Mouse (Mus musculus) macrophage (primary cell): ENCODE results near the gene Ovca2. TPM values are rescaled to one million over a fixed set of nuclear protein-coding genes. Genes with fewer than 3 reads are reported as not detected.
A peak's percentile ranks its signal among the peaks of the same experiment; 100 is the strongest.

Experiments used
- H3K27ac ChIP-seq: fragments of 350-480 bp; formaldehyde crosslinking; 2 replicates; pipeline ENCODE4 v1.9.0; 2021
- H3K36me3 ChIP-seq: fragments of 350-480 bp; formaldehyde crosslinking; 2 replicates; pipeline ENCODE4 v1.9.0; 2021; ENCODE audit errors: inconsistent target
- H3K4me3 ChIP-seq: fragments of 350-480 bp; formaldehyde crosslinking; 2 replicates; pipeline ENCODE4 v1.9.0; 2021; ENCODE audit errors: inconsistent target
- H3K79me2 ChIP-seq: fragments of 350-480 bp; formaldehyde crosslinking; 2 replicates; pipeline ENCODE4 v1.9.0; 2021; ENCODE audit errors: inconsistent target
- WGBS: methylation state at CpG from one replicate; pipeline ENCODE4 v1.1.7; 2026; ENCODE audit warnings: inconsistent platforms; ENCODE audit not compliant: missing documents; 5-methylcytosine and 5-hydroxymethylcytosine counted together
- polyA plus RNA-seq: library from polyadenylated mRNA; stranded (reverse); fragments of 250-400 nt; gene quantifications from 3 replicates; pipeline ENCODE4 v1.2.4, GENCODE M21; 2018; ENCODE audit warnings: inconsistent platforms
- total RNA-seq, 78 experiments: library from RNA; depleted of rRNA; stranded (reverse); fragments of 250-400 nt; gene quantifications; 1 replicate in 9 of 78; 2 replicates in 24 of 78; 3 replicates in 43 of 78; 4 replicates in 2 of 78; pipeline ENCODE4 v1.2.4; 2018; ENCODE audit warnings: inconsistent platforms in 56 of 78

Gene Ovca2
- total RNA-seq (2018; cell fraction: chromatin; rRNA removed): 10 to 100 TPM in 16 of 26 experiments, 1 to 10 TPM in 10; 6.4 to 24.7 (median 12.3) TPM
- 10 to 100 TPM in 25 of 26 experiments, 1 to 10 TPM in 1; 9.6 to 17.6 (median 15.0) TPM for total RNA-seq (2018; cell fraction: cytosol; rRNA removed)
- 10 to 100 TPM in 19 of 26 experiments, 1 to 10 TPM in 7; 7.6 to 24.2 (median 11.8) TPM for total RNA-seq (2018; cell fraction: nucleus; rRNA removed)
- polyA plus RNA-seq: 11.7 to 19.4 TPM (median 13.3 TPM) in 3 replicates

GRCm38 (mm10) chr11:75178672-75179208, at the start of gene Ovca2:
Ovca2 (minus strand) TSS chr11:75178835.
- Histone ChIP-seq H3K4me3 (peak within 1 kb of the TSS; percentile 86), H3K79me2 (peaks cover 11% of the 10 kb centered on the region; the same call in 1 of the 2 replicates), H3K27ac (peak within 1 kb of the TSS; percentile 40), H3K36me3 (peaks cover 9% of the 10 kb centered on the region; the same call in 1 of the 2 replicates)
- 0% methylated on average over 33 of the region's 33 CpGs for WGBS

- 15% methylated on average over 3 of the region's 3 CpGs for WGBS
- no peaks in the 10 kb centered on the region for H3K36me3 ChIP-seq
- H3K4me3 ChIP-seq: no peak overlapping the region
- H3K79me2 ChIP-seq: no peaks in the 10 kb centered on the region
- no peak overlapping the region for H3K27ac ChIP-seq
Observed at GRCm38 (mm10) chr11:75227632-75228031, 49.0 kb upstream of the Ovca2 start.

GRCm38 (mm10) chr11:75224835-75225234, 46.2 kb upstream of the Ovca2 start:
- 90% methylated on average over 4 of the region's 4 CpGs for WGBS
- no peak overlapping the region for H3K4me3 ChIP-seq
- H3K36me3 ChIP-seq: no peaks in the 10 kb centered on the region
- no peak overlapping the region for H3K27ac ChIP-seq
- H3K79me2 ChIP-seq: no peaks in the 10 kb centered on the region

GRCm38 (mm10) chr11:75224062-75224461, 45.4 kb upstream of the Ovca2 start:
- WGBS: 94% methylated on average over 12 of the region's 12 CpGs
- no peaks in the 10 kb centered on the region for H3K36me3 ChIP-seq
- no peak overlapping the region for H3K27ac ChIP-seq
- H3K79me2 ChIP-seq: no peaks in the 10 kb centered on the region
- H3K4me3 ChIP-seq: no peak overlapping the region

- H3K4me3 ChIP-seq: no peak overlapping the region
- no peaks in the 10 kb centered on the region for H3K36me3 ChIP-seq
- H3K79me2 ChIP-seq: no peaks in the 10 kb centered on the region
- 86% methylated on average over 5 of the region's 6 CpGs for WGBS
- no peak overlapping the region for H3K27ac ChIP-seq
Observed at GRCm38 (mm10) chr11:75220517-75221145, 42.0 kb upstream of the Ovca2 start.

GRCm38 (mm10) chr11:75220115-75220514, 41.5 kb upstream of the Ovca2 start:
- WGBS: 93% methylated on average over 9 of the region's 9 CpGs
- Histone ChIP-seq H3K27ac (no peak overlapping the region), H3K36me3 (no peaks in the 10 kb centered on the region), H3K79me2 (no peaks in the 10 kb centered on the region), H3K4me3 (no peak overlapping the region)

- WGBS: 56% methylated on average over 9 of the region's 13 CpGs
- Histone ChIP-seq H3K79me2 (no peaks in the 10 kb centered on the region), H3K4me3 (no peak overlapping the region), H3K36me3 (no peaks in the 10 kb centered on the region), H3K27ac (no peak overlapping the region)
Observed at GRCm38 (mm10) chr11:75214081-75214950, 35.7 kb upstream of the Ovca2 start.

GRCm38 (mm10) chr11:75213372-75214080, 34.9 kb upstream of the Ovca2 start:
- Histone ChIP-seq H3K36me3 (no peaks in the 10 kb centered on the region), H3K4me3 (no peak overlapping the region), H3K27ac (no peak overlapping the region), H3K79me2 (no peaks in the 10 kb centered on the region)
- WGBS: 62% methylated on average over 32 of the region's 35 CpGs

- 88% methylated on average over 1 of the region's 3 CpGs for WGBS
- no peaks in the 10 kb centered on the region for H3K36me3 ChIP-seq
- no peak overlapping the region for H3K27ac ChIP-seq
- H3K4me3 ChIP-seq: no peak overlapping the region
- no peaks in the 10 kb centered on the region for H3K79me2 ChIP-seq
Observed at GRCm38 (mm10) chr11:75212876-75213275, 34.2 kb upstream of the Ovca2 start.

- Histone ChIP-seq H3K27ac (0 out of 2 replicates have a peak overlapping the region, but pooled peaks have one; percentile 15), H3K36me3 (no peaks in the 10 kb centered on the region), H3K79me2 (no peaks in the 10 kb centered on the region), H3K4me3 (no peak overlapping the region)
- 48% methylated on average over 8 of the region's 8 CpGs for WGBS
Observed at GRCm38 (mm10) chr11:75212031-75212667, 33.5 kb upstream of the Ovca2 start.

- Histone ChIP-seq H3K36me3 (no peaks in the 10 kb centered on the region), H3K79me2 (no peaks in the 10 kb centered on the region), H3K27ac (no peak overlapping the region), H3K4me3 (no peak overlapping the region)
- whole genome bisulfite sequencing: 97% methylated on average over 6 of the region's 6 CpGs
Observed at GRCm38 (mm10) chr11:75210755-75211154, 32.1 kb upstream of the Ovca2 start.

GRCm38 (mm10) chr11:75210093-75210492, 31.5 kb upstream of the Ovca2 start:
- no peak overlapping the region for H3K27ac ChIP-seq
- no peaks in the 10 kb centered on the region for H3K79me2 ChIP-seq
- H3K36me3 ChIP-seq: no peaks in the 10 kb centered on the region
- WGBS: 89% methylated on average over 4 of the region's 4 CpGs
- H3K4me3 ChIP-seq: no peak overlapping the region

GRCm38 (mm10) chr11:75209363-75209762, 30.7 kb upstream of the Ovca2 start:
- H3K36me3 ChIP-seq: no peaks in the 10 kb centered on the region
- H3K27ac ChIP-seq: 0 out of 2 replicates have a peak overlapping the region, but pooled peaks have one; percentile 0
- 33% methylated on average over 4 of the region's 4 CpGs for WGBS
- H3K79me2 ChIP-seq: no peaks in the 10 kb centered on the region
- H3K4me3 ChIP-seq: no peak overlapping the region

- 71% methylated on average over 4 of the region's 4 CpGs for WGBS
- H3K36me3 ChIP-seq: no peaks in the 10 kb centered on the region
Observed at GRCm38 (mm10) chr11:75206347-75206746, 27.7 kb upstream of the Ovca2 start.

More at GRCm38 (mm10) chr11:75206347-75206746, 27.7 kb upstream of the Ovca2 start:
- no peaks in the 10 kb centered on the region for H3K79me2 ChIP-seq
- H3K27ac ChIP-seq: no peak overlapping the region
- H3K4me3 ChIP-seq: no peak overlapping the region
